Mouse (Mus musculus) activated CD4-positive, CD25-positive, alpha-beta regulatory T cell, adult 4 months (primary cell): ENCODE results near the gene Defb22. TPM values are rescaled to one million over a fixed set of nuclear protein-coding genes. Genes with fewer than 3 reads are reported as not detected.
A peak's percentile ranks its signal among the peaks of the same experiment; 100 is the strongest.

Experiments used
- ATAC-seq: one replicate; pipeline ENCODE4 v1.8.0; 2017
- polyA plus RNA-seq, 2 experiments: library from polyadenylated mRNA; unstranded; fragments of 100-300 nt; shearing (Covaris generic); gene quantifications; one replicate each; pipeline ENCODE4 v1.2.1; 2017

Gene Defb22
- polyA plus RNA-seq, 2 experiments from 2014 or later: not detected

DNA sequence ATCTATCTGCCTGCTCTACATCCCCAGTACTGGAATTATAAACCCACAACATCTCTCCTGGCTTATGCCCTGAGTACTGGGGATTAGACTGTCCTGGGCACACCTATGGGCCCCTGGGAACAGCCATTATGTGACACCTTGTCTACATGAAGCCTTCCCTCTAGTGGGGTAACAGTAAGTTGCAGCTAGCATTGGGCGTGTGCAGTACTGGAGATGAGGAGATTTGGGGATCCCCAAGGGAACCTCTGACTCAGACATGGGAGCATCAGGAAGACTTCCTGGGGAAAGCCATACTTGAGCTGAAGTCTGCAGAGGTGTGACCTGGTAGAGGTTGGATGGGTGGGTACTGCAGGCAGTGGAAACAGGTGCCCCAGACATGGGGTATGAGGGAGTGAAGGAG is 51.0 kb downstream of the Defb22 start:
- ATAC-seq: no peak

DNA sequence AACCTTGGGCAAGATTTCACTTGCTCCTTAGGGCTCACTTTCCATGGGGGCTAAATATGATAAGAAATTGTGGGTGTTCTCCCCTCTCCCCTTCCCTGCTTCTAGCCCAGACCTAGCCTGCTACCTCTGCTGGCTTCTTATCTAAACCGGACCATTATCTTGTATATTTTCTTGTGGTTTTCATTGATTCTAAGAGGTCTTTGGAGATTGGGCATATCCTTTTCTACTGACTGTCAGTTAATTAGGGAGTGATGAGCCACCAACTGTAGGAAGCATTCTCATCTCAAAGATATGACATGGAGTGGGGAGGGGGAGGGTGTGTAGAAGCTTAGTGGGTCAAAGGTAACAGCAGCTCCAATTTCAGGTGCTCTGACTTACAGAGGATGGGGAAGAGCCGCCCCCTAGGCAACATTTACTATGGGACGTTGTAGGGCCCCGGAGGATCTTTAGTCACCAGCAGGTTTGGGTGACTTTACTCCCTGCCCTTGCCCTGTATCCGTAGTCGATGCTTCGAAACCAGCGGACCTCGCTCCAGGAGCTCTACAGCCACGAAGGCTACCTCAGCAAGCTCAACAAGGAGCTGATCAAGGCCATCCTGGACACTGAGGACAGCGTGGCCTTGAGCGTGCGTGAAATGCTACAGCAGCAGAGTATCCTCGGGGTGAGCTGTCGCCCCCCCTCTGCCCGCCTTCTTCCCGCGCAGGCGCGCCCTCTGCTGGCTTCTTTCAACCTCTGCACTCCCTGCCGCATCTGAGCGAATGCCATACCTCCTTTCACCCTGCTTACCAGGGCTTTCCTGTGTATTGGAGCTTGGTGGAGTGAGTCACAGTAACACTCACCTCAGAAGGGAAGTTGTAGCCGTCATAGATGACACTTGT is 52.7 kb downstream of the Defb22 start:
- ATAC-seq: peak; percentile 65

GRCm38 (mm10) chr2:152436405-152436901 is 53.5 kb downstream of the Defb22 start:
- no peak for ATAC-seq

Other genes with a start within 250 kb of the Defb22 start
- 10 to 100 TPM; 14.9 to 18.3 TPM for gene Tbc1d20, start 196.3 kb downstream of the Defb22 start, polyA plus RNA-seq
- 10 to 100 TPM; 65.1 to 86.1 TPM for gene Rbck1, start 157.5 kb downstream of the Defb22 start, polyA plus RNA-seq
- gene Trib3, start 146.1 kb downstream of the Defb22 start, polyA plus RNA-seq: 1 to 10 TPM; 3.4 to 5.1 TPM
- not detected for gene Nrsn2, start 113.5 kb downstream of the Defb22 start, polyA plus RNA-seq
- gene Sox12, start 92.1 kb downstream of the Defb22 start, polyA plus RNA-seq: under 1 TPM; 0.30 to 0.33 TPM
- gene Zcchc3, start 75.1 kb downstream of the Defb22 start, polyA plus RNA-seq: under 1 TPM; 0.70 to 0.74 TPM
- not detected for gene 6820408C15Rik, start 74.6 kb downstream of the Defb22 start, polyA plus RNA-seq
- not detected for gene Defb23, start 25.5 kb downstream of the Defb22 start, polyA plus RNA-seq
- gene Defb20, start 13.1 kb downstream of the Defb22 start, polyA plus RNA-seq: not detected
- gene Defb26, start 21.6 kb upstream of the Defb22 start, polyA plus RNA-seq: not detected
- not detected for gene Defb28, start 28.1 kb upstream of the Defb22 start, polyA plus RNA-seq
- not detected for gene Defb29, start 50.0 kb upstream of the Defb22 start, polyA plus RNA-seq
- gene Gm17416, start 79.2 kb upstream of the Defb22 start, polyA plus RNA-seq: not detected
- gene Defb21, start 82.6 kb upstream of the Defb22 start, polyA plus RNA-seq: not detected
- gene Defb19, start 90.2 kb upstream of the Defb22 start, polyA plus RNA-seq: not detected
- not detected for gene Defb45, start 109.3 kb upstream of the Defb22 start, polyA plus RNA-seq
- gene Defb36, start 114.2 kb upstream of the Defb22 start, polyA plus RNA-seq: not detected
- not detected for gene Defb25, start 132.9 kb upstream of the Defb22 start, polyA plus RNA-seq
- gene Rem1, start 136.8 kb upstream of the Defb22 start, polyA plus RNA-seq: not detected
- 10 to 100 TPM; 72.7 to 82.3 TPM for gene H13, start 179.3 kb upstream of the Defb22 start, polyA plus RNA-seq
- gene Mcts2, start 196.9 kb upstream of the Defb22 start, polyA plus RNA-seq: 1 to 10 TPM; 2.1 to 2.5 TPM
- under 1 TPM; 0.56 to 0.97 TPM for gene Id1, start 246.1 kb upstream of the Defb22 start, polyA plus RNA-seq